Mouse (Mus musculus) gastrocnemius, postnatal 25 days (tissue): Measurements from ENCODE around the gene Mum1. TPM values are rescaled to one million over a fixed set of nuclear protein-coding genes. Genes with fewer than 3 reads are reported as not detected.

Experiments
- DNase-seq: peaks from one replicate; pipeline ENCODE4 v3.0.0; 2022
- microRNA-seq, 2 experiments: library from miRNA; unstranded; fragments of <30 nt; microRNA quantifications; one replicate each; pipeline ENCODE4 v1.2.0; 2021; ENCODE audit warnings: borderline replicate concordance in 2 of 2
- total RNA-seq, 2 experiments: library from RNA; stranded (reverse); gene quantifications; 1 replicate in 1 of 2; 2 replicates in 1 of 2; pipeline ENCODE4 v1.2.3; 2021

The Mum1 gene
- total RNA-seq, 2 experiments from 2014 or later, result 14.5 to 14.8 TPM

DNA sequence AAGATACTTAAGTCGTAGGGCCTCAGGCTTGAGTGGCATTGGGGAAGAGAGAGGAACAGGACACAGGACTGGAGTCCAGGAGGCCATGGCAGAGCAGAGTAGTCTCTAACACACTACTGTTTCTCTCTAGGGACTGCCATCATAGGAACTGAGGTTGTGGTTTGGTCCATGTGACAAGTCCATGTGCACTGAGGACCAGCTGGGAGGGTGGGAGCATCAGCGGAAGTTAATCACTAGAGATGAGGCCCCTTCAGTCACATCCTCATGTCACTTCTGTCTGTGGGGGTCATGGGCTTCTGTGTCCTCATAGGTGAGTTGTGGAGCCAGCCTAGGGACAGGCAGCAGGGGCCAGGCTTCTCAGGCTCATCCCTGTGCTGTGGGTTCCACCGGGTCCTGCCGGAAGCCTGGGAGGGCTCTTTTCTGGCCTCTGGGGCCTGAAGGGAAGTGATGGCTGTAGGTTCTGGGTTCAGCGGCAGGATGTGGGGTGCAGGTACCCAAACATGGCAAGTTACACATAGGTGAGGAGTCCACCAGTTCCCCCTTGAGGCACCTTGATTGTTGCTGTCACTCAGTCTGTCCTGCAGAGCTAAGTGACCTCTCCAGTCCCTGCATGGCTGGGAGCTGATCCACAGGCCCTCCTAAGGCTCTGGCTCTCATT lies 45.1 kb downstream of the Mum1 start:
- DNase-seq, result no peak

DNA sequence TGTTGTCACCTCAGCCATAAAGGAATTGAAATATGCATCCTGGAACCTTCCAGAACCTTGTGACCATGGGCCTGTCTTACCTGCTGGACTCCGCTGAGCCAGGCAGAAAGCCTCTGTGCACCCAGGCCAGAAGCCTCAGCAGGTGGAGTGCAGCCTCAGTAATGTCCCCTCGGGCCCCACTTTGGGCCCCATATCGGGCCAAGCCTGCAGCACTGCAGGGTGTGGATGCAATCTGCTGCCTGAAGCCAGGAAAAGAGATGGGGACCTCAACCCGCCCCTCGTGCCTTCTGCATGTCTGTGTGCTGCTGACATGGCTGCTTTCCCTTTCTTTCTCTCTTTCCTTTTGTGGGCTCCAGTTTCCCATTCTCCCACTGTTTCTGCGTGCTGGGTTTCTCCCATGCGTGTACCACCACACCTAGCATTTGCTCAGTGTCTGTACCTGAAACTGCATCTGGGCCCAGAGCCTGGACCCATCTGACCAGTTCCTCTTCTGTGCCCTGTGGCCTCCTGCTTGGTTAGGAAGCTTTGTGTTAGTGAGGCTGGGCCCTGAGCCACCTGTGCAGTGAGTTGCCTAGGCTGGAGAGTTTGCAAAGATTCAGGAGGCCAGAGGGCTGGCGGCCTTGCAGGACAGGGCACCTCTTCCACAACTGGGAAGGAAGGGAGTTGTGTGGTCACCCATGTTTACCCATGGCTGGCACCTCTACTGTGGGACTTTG lies 45.8 kb downstream of the Mum1 start:
- DNase-seq, result no peak

- DNase-seq, result no peak
Observed at GRCm38 (mm10) chr10:80273847-80274246, 47.6 kb downstream of the Mum1 start.

GRCm38 (mm10) chr10:80276238-80276637 lies 50.0 kb downstream of the Mum1 start:
- no peak for DNase-seq

GRCm38 (mm10) chr10:80278390-80278789 lies 52.2 kb downstream of the Mum1 start:
- DNase-seq, result no peak

GRCm38 (mm10) chr10:80279273-80279672 lies 53.0 kb downstream of the Mum1 start:
- DNase-seq, result no peak

DNA sequence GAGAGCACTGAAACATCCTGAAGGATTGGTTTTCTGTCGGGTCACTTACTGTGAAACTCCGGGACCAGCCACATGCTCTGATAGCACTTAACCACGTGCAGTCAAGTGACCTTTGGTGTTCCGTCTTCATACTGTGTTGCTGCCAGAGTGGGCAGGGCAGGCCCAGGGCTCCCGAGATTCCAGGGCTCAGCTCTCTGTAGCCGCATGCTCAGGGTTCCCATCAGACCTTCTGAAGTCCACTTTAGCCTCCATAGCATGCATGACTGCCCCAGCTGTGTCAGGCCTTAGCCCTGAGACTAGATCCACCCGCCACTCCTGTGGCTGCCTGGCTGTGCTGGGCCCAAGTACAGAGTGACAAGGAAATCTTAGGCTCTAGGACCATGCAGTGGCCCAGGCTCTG lies 55.1 kb downstream of the Mum1 start:
- no peak for DNase-seq

GRCm38 (mm10) chr10:80281921-80282371 lies 55.7 kb downstream of the Mum1 start:
- peak; percentile 48 for DNase-seq

GRCm38 (mm10) chr10:80282481-80283441 lies 56.5 kb downstream of the Mum1 start:
- no peak for DNase-seq

- DNase-seq, result no peak
Observed at GRCm38 (mm10) chr10:80285222-80286070, 59.2 kb downstream of the Mum1 start.

GRCm38 (mm10) chr10:80288097-80288496 lies 61.9 kb downstream of the Mum1 start:
- DNase-seq, result no peak

- DNase-seq, result no peak
Observed at GRCm38 (mm10) chr10:80288657-80289056, 62.4 kb downstream of the Mum1 start.

- peak; percentile 92 for DNase-seq
Observed at GRCm38 (mm10) chr10:80292251-80293146, 66.3 kb downstream of the Mum1 start, which contains the start of gene Rps15. TSS of gene Rps15 (plus strand) at chr10:80292453.

- DNase-seq, result no peak
Observed at GRCm38 (mm10) chr10:80293325-80293724, 67.1 kb downstream of the Mum1 start.

Small RNAs within 50 kb of the gene (microRNA-seq; reads per million reads assigned to microRNA genes)
- gene Mir6911, result 0.53 to 0.74 reads per million in 2 experiments

Other genes starting within 250 kb of the Mum1 start
- 10 to 100 TPM; 70.1 to 80.6 TPM for gene Tmem259, start 242.1 kb upstream of the Mum1 start, total RNA-seq
- gene Cnn2, start 237.8 kb upstream of the Mum1 start, total RNA-seq, result 1 to 10 TPM; 8.5 to 9.4 TPM
- 1 to 10 TPM; 4.9 to 5.7 TPM for gene Abca7, start 229.9 kb upstream of the Mum1 start, total RNA-seq
- 1 to 10 TPM; 1.0 to 2.1 TPM for gene Arhgap45, start 209.8 kb upstream of the Mum1 start, total RNA-seq
- 10 to 100 TPM; 43.2 to 45.5 TPM for gene Polr2e, start 186.6 kb upstream of the Mum1 start, total RNA-seq
- 100 to 1,000 TPM; 527 to 618 TPM for gene Gpx4, start 179.3 kb upstream of the Mum1 start, total RNA-seq
- 1 to 10 TPM; 5.6 to 6.7 TPM for gene Sbno2, start 120.9 kb upstream of the Mum1 start, total RNA-seq
- 100 to 1,000 TPM in 1 of 2 experiments, 10 to 100 TPM in 1; 99.8 to 120 TPM for gene Stk11, start 110.6 kb upstream of the Mum1 start, total RNA-seq
- 100 to 1,000 TPM; 634 to 665 TPM for gene Atp5d, start 87.8 kb upstream of the Mum1 start, total RNA-seq
- 1 to 10 TPM; 1.2 to 1.6 TPM for gene Cbarp, start 85.6 kb upstream of the Mum1 start, total RNA-seq
- gene Midn, start 78.2 kb upstream of the Mum1 start, total RNA-seq, result 10 to 100 TPM; 33.7 to 34.8 TPM
- 10 to 100 TPM; 17.3 to 21.4 TPM for gene Cirbp, start 60.4 kb upstream of the Mum1 start, total RNA-seq
- 1 to 10 TPM; 5.1 to 5.9 TPM for gene 1600002K03Rik, start 53.5 kb upstream of the Mum1 start, total RNA-seq
- gene Efna2, start 47.0 kb upstream of the Mum1 start, total RNA-seq, result under 1 TPM; 0.26 to 0.54 TPM
- 100 to 1,000 TPM; 508 to 524 TPM for gene Ndufs7, start 22.7 kb downstream of the Mum1 start, total RNA-seq
- 10 to 100 TPM; 50.9 to 53.1 TPM for gene Gamt, start 34.6 kb downstream of the Mum1 start, total RNA-seq
- 10 to 100 TPM; 40.1 to 43.6 TPM for gene Dazap1, start 35.1 kb downstream of the Mum1 start, total RNA-seq
- gene Rps15, start 66.0 kb downstream of the Mum1 start, total RNA-seq, result 100 to 1,000 TPM; 575 to 593 TPM
- under 1 TPM; 0.59 to 0.82 TPM for gene Apc2, start 69.5 kb downstream of the Mum1 start, total RNA-seq
- 1 to 10 TPM; 6.5 to 7.0 TPM for gene 2310011J03Rik, start 94.1 kb downstream of the Mum1 start, total RNA-seq
- 1 to 10 TPM in 1 of 2 experiments, under 1 TPM in 1; 0.84 to 1.1 TPM for gene Pcsk4, start 103.1 kb downstream of the Mum1 start, total RNA-seq
- 1 to 10 TPM; 1.1 to 2.8 TPM for gene Reep6, start 103.5 kb downstream of the Mum1 start, total RNA-seq
- gene Adamtsl5, start 122.0 kb downstream of the Mum1 start, total RNA-seq, result 10 to 100 TPM; 38.8 to 70.8 TPM
- under 1 TPM; 0.13 TPM for gene Plk5, start 130.0 kb downstream of the Mum1 start, total RNA-seq
- 1 to 10 TPM; 3.9 to 4.3 TPM for gene Mex3d, start 161.2 kb downstream of the Mum1 start, total RNA-seq
- 10 to 100 TPM; 78.7 to 93.6 TPM for gene Mbd3, start 173.1 kb downstream of the Mum1 start, total RNA-seq
- 100 to 1,000 TPM; 913 to 952 TPM for gene Uqcr11, start 180.4 kb downstream of the Mum1 start, total RNA-seq
- gene Tcf3, start 207.2 kb downstream of the Mum1 start, total RNA-seq, result 10 to 100 TPM; 11.1 to 13.8 TPM